Mouse (Mus musculus): Measurements from ENCODE around the gene Trpv2.

DNA sequence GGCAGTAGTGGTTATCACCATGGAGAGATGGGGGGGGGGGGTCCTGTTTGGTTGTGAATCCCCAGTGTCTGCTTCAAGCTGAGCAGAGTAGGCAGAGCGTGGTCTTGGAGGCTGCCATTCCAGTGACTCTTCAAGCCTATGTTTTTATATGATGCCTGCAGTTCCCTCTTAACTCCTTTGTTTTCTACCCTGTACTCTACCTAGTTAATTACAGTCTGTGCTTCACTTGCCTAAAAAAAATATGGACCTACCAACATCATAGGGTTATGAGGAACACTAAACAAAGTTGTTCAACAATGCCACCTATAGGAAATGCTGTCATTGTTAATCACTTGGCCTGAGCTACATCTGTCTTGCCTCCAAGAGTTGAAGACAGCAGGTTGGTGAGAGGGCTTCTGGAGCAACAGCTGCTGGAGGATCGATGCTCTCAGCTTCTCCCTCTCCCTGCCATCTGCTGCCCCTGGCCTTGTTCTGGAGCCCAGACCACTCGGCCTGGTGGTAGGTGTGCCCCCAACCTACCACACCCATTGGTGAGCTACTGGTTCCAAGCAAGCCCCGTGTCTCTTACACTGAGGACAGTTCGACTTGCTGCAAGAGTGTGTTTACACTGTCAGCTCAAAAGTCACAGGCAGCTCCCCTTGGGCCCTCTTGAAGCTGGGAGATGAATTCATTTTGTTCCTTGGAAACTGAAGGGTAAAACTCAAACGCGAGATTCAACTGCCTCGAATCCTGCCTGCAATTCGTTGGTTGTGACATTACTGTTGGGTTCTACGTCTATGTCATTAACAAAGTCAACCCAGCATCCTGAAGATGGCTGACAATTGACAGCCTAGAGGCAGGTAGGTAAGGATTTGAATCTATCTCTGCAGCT lies 32.2 kb downstream of the Trpv2 start:
- TF ChIP-seq GATA1 (IDR thresholded peaks at IDR 0.05; ENCODE audit: borderline replicate concordance, low read length) (no peak), FLI1 (IDR thresholded peaks at IDR 0.05; ENCODE audit: low read length) (no peak)

Measured in megakaryocyte, embryonic 14.5 days (primary cell).